Mouse (Mus musculus) CD4-positive helper T cell, adult 2 months (primary cell): ENCODE measurements around the gene H2-DMb2.
"Not testable (repeated sequence)": the region's sequence is repeated elsewhere in the genome, so short reads cannot be mapped to it uniquely, and the experiment has no call there.

Experiments used
- DNase-seq: peaks from one replicate; pipeline ENCODE4 v3.0.0-alpha.2; 2012; ENCODE audit warnings: low read depth, missing footprints, low spot score

The H2-DMb2 gene

DNA sequence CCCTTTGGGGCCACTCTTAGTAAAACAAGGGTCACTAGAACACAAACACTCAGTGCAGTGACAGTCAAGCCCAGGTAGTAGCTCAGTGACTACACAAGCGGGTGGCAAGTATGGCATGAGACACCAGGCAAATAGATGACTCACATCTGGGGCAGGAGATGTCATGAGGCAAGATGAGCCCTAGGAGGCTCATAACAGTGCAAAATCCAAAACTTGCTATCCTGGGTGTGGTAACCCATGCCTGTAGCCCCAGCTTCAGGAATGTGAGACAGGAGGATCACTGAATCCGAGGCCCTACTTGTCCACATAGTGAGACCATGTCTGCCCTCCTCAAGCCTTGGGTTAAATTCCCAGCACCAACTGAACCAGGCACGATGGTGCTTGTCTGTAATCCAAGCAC is 8.7 kb upstream of the H2-DMb2 start:
- peak; percentile 13 for DNase-seq

DNA sequence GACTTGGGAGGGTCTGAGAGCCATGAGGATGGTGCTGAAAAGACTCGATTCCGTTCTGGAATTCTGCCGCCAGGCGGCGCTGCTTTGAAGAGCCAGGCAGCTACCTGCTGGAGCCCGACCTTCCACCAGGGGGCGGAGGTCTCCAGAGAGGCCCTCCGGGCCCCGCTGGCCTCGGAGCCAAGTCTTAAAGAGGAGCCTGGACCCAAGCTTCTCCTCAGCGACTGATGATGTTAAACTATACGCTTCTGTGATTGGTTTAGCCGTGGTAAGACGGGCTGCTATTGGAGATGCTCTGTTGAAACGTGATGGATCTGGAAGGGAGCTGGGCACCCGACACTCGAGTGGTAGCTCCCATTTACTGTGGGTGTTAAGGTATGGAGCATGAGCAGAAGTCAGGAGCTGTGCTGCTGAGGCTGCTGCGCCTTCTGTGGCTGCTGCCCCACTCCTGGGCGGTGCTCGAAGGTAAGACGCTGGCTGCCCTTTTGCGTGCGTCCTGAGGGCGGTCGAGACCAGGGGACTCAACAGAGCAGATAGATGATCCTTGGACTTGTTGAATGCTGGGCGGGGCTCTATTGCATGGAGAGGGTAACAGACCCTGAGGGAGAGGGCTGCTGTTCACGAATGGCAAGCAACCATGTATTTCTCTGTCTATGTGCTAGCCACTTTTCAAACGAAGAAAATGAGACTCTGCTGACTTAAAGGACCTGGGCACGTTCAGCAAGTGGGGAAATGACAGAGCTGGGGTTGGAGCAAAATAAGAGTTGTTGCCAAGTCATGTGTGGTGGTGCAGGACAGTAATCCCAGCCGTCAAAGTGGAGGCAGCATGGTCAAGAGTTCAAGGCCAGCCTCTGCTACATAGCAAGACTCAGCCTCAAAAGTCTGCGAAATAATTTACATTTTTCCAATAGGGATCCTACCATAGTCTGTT is 7.5 kb upstream of the H2-DMb2 start:
- peak; percentile 99 for DNase-seq

DNA sequence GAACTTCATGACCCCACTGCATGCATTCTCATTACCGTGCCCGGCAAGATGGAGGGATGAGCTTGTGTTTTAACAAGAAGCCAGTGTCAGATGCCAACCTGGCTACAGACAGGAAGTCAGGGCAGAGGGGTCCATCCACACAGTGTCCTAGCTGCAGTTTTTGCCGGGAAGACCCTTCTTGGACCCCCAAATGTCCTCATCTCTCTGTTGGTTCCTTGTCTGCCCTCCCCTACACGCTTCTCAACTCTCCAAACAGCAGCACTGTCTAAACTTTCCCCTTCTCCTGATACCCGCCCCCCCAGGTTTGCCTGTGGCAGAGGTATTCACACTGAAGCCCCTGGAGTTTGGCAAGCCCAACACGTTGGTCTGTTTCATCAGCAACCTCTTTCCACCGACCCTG is 5.5 kb upstream of the H2-DMb2 start:
- DNase-seq = no peak

DNA sequence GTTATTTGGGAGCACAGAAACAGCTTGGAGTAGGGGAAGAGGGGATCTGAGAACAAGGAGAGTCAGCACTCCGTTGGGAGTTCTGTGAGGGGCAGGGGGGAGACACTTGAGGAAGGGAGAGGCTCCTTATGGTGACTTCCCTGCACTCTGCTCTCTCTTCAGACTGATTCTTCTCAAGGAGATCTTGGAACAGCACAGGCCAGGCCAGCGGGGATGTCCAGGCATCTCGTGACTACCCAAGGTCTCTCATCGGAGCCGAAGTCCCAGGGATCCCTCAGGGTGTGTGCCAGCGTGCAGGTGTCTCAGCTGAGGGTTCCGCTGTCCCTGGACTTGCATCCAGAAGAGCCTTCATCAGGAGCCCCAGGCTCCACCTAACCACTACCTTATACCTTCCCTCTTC is 4.5 kb upstream of the H2-DMb2 start:
- DNase-seq = no peak

DNA sequence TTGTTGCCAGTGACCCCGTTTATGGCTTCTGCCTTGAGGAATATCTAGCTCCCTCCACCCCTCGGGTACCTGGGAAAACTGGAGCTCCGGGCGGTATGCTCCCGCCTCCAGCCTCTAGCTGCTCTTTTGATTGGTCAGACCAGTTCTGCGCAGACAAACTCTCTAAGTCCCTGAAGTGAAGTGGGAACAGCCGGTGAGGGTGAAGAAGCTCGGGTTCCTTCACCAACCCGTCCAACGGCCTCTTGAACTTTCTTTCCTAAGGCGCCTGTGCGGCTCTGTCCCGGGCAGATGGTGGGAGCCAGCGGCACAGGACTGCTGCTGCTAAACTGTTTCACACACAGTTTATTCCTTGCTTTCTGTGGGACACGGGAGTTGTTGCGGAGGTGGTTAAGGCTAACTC is 3.7 kb upstream of the H2-DMb2 start:
- no peak for DNase-seq

DNA sequence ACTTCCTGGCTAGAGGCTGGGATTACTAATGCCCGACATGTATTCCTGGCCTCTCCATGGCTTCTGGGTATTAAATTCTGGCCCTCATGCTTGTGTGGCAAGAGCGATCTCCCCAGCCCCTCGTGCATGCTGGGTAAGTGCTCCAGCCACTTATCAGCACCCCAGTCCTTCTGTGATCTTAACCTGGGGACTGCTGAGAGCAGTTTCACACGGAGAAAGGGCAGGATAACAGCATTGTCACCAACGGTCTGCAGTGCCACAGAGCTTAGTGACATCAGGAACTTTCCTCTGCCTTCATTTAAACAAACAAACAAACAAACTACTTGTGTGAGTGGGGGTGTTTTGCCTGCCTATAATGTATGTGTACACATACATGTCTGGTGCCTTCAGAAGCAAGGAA is 2.9 kb upstream of the H2-DMb2 start:
- DNase-seq = no peak

DNA sequence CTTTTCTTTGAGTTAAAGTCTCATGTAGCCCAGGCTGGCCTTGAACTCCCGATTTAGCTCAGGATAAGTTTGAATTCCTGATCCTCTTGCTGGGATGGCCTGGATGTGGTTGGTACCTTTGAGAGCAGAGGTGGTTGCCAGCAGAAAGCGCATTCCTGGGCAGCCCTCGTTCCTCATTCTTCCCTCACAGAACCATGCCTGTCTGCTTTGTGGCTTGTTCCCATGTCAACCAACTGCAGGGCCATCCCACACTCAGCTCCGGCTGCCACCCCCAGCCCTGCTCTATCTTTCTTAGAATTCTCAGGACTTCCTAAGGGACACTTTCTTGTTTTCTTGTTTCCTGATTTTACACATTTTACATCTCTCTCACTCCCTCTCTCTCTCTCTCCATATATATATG is 1.7 kb upstream of the H2-DMb2 start:
- no peak for DNase-seq

DNA sequence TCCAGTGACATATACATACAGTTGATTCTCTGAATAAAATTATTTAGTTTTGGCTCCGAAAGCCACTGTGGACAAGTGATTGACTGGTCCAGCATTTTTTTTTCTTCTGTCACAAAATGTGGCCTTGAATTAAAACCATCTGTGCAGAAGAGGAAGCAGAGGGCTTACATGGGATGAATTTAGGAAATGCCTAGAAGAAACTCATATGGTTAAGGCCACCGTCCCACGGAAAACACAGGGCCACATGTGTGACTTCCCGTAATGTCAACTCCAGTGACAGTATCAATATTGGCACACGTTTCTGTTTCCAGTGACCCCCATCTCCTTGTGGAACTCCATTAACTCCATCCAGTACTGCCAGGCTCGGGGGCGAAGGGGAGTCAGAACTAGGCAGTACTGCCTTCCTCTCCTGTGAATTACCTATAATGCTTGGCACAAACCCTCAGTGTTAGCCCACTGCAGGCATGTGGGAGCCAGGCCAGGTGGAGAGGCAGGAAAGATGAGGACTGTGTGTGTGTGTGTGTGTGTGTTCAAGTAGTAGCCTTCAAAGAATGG is 574 bp upstream of the H2-DMb2 start:
- DNase-seq = peak; percentile 12

DNA sequence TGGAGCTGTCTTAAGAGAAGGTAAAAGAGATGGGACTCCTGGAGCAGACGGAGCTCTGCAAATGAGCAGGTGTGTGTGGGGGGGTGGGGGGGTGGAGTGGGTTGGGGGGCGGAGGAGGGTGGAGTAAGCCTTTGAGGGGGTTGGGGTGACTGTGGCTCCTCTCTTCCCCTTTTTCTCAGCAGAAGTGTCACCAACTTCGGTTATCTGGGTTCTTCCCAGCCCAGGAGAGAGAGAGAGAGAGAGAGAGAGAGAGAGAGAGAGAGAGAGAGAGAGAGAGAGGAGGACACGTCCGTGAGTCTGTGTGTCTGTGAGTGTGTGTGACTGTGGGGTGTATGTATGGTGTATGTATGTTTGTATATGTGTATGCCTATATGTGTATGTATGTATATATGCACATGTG is 354 bp downstream of the H2-DMb2 start:
- DNase-seq = no peak

DNA sequence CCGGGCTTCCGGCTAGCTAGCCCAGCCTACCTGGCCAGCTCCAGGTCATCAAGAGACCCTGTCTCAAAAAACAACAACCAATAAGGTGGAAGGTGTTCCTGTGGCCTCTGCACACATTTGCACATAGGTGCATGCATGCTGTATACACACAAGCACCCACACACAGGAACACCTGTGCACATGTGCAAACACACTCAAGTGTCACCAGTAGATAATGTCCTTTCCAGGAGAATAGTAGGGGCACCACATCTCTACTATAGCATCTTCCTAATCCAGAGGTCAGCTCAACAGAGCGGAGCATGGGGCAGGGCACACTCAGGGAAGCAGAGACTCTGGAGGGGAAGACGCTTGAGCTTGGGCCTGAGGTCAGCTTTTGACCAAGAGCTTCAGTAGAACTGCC is 1.1 kb downstream of the H2-DMb2 start:
- not testable (repeated sequence) for DNase-seq

DNA sequence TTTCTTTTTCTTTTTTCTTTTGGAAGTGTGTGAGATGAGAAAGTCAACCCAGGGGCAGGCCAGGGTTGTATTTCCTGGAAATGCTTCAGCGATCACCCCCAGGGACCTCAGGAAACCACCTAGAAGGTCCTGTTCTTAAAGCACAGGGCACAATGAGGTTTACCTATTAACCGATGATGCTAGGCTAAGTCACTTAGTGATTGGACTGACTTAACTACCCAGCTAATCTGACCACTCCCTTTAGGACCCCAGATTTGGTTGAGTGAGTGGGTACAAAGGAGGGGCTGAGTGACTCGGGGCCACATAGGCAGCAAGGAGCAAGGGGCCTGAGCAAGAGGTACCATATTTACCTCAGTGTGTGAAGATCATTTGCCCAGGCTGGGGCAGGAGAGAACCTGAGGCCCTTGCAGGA is 1.9 kb downstream of the H2-DMb2 start:
- no peak for DNase-seq

DNA sequence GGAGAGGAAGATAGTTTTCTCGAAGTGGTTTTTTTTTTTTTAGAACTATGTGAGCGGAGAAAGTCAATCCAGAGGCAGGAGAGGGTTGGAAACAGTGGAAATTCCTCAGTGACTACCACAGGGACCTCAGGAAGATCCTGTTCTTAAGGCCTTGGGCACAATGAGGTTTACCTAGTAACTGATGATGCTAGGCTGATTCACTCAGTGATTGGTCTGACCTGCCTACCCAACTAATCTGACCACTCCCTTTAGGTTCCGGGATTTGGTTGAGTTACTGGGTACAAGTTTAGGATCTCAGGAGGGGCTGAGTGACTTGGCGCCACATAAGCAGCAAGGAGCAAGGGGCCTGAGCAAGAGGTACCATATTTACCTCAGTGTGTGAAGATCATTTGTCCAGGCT is 9.8 kb downstream of the H2-DMb2 start, which contains the start of gene H2-DMb1:
TSS of gene H2-DMb1 (plus strand) at position 150 of the 400 bp plus-strand sequence.
- DNase-seq = peak; percentile 63

DNA sequence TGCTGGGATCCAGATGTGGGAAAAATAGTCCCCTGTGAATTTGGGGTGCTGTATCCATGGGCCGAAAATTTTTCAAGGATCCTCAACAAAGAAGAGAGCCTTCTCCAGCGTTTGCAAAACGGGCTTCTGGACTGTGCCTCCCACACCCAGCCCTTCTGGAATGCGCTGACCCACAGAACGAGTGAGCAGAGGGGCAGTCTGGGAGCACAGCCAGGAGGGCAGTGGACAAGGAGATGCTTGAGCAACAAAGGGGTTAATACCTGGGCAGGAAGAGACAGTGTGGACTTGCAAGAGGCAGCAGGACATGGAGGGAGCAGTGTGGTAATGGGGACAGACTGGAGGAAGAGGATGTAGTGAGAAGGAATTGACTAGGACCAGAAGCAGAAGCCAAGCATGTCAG is 12.4 kb downstream of the H2-DMb2 start:
- no peak for DNase-seq

DNA sequence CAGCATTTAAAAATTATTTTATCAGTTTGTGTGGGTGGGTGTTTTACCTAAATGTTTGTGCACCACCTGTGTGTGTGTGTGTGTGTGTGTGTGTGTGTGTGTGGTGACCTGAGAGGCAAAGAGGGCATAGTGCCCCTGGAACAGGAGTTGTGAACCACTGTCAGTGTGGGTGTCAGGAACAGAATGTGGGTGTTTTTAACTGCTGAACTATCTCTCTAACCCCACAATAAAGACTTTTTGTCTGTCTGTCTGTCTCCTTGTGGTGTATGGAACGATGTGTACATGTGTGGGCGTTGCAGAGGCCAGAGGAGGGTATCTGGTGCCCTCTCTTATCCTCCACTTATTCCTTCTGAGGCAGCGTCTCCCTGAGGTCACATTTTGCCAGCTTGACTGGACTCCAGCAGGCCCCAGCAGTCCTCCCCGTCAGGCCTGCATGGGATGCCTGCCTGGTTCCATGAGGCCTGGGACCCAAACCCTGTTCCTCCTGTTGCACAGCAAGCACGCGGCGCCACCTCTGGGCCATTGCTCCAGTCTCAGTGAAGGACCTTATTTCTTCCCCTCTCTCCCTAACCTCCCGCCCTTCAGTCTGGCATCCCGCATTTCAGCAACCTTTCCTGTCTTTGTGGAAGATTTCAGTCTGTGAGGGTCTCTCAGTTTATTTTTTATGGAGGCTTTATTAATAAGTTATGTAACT is 21.2 kb downstream of the H2-DMb2 start:
- peak; percentile 68 for DNase-seq

DNA sequence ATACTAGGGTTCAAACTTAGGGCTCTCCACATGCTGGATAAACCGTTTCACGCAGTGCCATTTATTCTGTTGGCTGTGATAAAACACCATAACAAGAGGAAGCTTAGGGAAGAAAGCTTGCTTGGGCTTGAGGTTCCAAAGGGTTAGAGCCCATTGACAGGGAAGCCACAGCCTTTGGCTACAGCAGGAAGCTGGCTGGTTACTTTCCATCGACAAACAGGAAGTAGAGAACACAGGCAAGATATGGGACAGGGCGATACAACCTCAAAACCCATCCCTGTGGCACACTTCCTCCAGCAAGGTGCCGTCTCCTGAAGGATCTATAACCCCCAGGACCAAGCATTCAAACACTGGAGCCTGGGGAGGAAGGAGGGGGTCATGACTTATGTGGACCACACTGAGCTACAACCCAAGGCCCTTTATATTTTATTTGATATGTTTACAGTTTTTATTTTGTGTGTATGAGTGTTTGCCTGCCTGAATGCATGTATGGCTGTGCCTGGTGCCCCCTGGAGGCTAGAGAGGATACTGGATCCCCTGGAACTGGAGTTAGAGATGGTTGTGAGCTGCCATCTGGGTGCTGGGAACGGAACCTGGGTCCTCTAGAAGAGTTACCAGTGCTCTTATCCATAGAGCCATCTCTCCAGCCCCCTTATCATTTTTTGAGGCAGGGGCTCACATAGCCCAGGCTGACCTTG is 22.1 kb downstream of the H2-DMb2 start:
- peak; percentile 57 for DNase-seq

DNA sequence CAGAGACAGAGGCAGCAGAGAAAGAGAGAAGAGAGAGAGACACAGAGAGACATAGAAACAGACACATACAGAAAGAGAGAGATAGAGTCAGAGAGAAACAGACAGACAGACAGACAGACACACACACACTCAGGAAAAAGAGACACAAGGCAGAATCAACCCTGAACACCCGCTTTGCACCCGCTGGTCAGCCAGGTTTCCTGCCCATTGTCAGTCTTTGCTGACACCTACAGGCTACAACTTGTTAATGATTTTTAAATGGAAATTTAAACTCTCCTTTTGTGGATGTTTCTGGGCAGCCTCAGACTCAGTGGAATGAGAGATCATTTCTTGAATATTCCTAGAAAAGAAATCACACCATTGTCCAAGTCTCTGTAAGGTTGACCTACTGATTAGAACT is 26.2 kb downstream of the H2-DMb2 start:
- peak; percentile 75 for DNase-seq

DNA sequence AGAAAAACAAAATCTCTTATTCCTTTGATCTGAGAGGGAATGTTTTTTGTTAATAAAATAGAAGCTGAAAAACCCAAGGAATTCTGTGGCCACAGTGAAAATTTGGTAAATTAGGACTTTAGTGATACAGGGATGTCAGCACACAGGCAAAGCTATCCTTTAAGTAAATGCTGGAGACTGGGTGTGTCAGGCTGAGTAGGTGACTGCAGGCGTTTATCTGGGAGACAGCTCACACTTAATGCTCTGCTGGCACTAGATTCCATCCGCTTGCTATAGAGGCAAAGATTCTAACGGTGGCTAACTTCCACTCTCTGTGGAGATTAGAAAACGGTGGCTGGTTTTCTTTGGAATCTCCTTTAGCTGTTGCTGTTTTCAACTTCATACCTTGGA is 27.4 kb downstream of the H2-DMb2 start:
- DNase-seq = no peak

DNA sequence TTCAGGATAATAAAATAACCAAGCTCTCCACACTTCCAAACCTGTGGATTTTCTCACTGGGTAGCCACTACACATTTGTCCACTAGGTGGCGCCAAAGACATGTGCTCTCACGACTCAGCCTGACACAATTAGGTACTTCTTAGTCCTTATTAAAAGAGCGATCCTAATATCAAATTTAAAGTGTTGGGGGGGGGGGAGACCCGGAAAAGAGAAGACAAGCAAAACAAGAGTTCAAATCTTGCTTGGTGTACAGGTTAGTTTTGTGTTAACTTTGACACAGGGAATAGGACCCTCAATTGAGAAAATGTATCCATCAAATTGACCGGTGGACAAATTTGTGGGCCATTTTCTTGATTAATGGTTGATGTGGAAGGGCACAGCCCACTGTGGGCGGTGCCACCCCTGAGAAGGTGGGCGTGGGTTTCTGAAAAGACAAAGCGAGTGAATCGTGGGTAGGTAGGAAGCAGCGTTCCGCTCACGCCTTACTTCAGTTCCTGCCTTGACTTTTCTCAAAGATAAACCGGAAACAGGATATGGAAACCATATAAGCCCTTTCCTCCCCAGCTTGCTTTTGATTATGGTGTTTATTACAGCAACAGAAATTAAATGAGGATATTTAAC is 27.9 kb downstream of the H2-DMb2 start:
- peak; percentile 96 for DNase-seq

DNA sequence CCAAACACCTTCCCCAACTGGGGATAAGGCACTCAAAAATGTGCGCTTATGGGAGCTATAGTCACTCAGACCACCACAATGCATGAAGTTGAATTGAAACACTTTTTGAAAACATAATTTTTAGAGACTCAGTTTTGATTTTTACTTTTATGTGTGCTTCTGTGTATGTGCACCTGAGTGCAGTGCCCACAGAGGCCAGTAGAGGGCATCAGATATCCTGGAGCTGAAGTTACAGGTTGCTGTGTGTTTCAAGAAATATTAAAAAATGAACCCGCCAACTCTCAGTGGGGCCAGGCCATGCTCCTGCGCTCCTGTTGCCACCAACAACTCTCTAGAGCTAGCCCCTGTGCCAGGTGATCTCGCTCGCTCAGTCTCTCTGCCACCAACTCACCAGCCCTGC is 29.4 kb downstream of the H2-DMb2 start:
- no peak for DNase-seq

DNA sequence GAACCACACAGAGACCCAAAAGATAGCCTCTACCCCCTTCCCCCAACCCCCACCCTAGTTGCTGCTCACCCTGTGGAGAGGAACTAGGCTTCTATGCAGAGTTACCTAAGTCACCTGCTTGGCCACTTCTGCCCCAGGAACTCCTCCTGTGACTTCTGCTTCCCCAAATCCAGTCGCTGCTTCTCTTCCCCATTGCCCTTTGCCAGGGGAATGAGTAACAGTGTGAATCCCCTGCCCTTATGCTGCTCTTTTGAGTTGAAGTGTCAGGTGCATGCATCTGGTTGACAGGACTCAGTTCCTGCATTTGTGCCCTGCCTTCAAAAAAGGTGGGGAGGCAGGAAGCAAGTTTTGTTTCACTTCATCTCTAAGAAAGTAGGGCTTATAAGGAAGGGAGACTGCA is 31.0 kb downstream of the H2-DMb2 start:
- DNase-seq = no peak

DNA sequence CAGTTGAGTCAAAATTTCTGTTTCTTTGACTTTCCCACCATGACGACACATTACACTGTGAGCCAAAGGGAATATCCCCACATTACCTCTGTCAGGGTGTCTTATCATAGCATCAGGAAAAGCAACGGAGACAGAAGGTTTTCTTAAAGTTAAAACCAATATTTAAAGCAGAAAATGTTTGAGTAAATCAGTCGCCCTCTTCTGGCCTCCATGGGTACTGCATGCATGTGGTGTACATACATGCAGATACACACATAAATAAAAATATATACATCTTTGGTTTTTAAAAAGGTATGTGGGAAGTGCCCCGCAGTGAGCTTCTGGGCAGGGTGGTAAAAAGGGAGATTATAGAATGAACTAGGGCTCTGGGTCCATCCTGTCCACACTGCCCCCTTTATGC is 34.1 kb downstream of the H2-DMb2 start:
- peak; percentile 66 for DNase-seq

DNA sequence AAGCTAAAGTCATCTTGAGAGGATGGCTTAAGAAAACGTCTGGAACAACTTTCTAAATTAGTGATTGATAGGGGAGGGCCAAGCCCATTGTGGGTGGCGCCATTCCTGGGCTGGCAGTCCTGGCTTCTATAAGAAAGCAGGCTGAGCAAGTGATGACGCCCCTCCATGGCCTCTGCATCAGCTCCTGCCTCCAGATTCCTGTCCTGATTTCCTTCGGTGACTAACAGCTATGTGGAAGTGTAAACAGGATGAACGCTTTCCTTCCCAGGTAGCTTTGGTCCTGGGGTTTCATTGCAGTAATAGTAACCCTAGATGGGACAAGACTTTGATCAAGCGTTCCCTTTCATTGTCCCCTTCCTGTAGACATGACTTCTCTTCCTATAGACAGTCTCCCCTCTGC is 35.9 kb downstream of the H2-DMb2 start:
- DNase-seq = no peak
